Mouse (Mus musculus): ENCODE measurements at regions not wholly inside any gene's neighbourhood (a gene's known extent, or its start where the extent isn't known, plus 50 kb on each side); places are given as distances from the start of the nearest gene placed in this dataset.

DNA sequence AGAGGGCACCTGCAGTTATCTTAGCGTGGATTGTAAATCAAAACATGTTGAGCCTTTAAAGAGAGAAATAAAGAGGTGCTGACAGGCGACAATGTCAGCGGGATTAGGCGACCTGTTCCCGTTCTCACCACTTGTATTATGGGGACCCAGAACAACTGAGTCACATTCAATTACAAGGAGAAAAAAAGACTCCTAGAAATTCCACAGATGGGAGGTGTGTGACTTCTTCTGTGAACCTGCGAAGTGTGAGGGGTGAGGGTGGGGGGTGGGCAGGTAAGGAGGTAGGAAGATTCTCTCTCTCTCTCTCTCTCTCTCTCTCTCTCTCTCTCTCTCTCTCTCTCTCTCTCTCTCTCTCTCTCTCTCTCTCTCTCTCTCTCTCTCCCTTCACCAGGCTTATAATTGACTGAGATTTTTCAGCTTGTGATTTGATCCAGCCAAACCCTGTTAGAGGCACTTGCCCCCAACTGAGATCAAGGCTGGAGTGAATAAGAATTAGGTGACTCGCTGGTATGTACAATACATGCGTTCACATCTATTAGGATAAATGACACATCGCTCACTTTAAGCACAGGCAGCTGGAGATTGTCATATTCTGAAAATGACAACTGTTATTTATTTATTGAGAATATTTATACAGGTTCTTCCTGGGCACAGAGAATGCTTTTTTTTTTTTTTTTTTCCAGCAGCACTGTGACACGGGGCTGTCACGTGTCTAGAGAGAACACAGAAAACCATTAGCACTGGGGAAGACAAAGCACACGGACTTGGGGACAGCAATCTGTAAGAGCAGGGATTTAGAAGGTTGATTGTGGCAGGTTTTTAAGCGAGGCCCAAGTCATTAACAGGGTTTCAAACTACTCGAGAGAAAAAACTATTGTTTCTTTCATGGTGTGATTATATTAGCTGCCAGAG is 119.2 kb downstream of the Sem1 start:
- Histone ChIP-seq H3K9me3 (ENCODE audit: control insufficient read depth, low read length) (no peaks in the 10 kb centered on the region), H3K4me3 (ENCODE audit: low read depth, low read length) (no peak overlapping the region), H3K9ac (ENCODE audit: low read length) (no peak overlapping the region), H3K4me2 (ENCODE audit: low read depth, severe bottlenecking) (no peak overlapping the region; the same call in 1 of the 2 replicates), H3K27ac (replicated peaks; ENCODE audit: low read depth, low read length) (no peak overlapping the region), H3K36me3 (ENCODE audit: control insufficient read depth, insufficient read depth, low read length) (no peaks in the 10 kb centered on the region), H3K27me3 (ENCODE audit: control insufficient read depth, insufficient read depth, low read length) (no peaks in the 10 kb centered on the region), H3K4me1 (ENCODE audit: control insufficient read depth, insufficient read depth, low read length) (peaks cover 12% of the 10 kb centered on the region)
- no peak for ATAC-seq (ENCODE audit: insufficient number of reproducible peaks, low FRiP score, low TSS enrichment, low read depth)
- WGBS: 12% methylated on average over 14 of the region's 14 CpGs
- peak; percentile 32 for DNase-seq (ENCODE audit: low spot score)

DNA sequence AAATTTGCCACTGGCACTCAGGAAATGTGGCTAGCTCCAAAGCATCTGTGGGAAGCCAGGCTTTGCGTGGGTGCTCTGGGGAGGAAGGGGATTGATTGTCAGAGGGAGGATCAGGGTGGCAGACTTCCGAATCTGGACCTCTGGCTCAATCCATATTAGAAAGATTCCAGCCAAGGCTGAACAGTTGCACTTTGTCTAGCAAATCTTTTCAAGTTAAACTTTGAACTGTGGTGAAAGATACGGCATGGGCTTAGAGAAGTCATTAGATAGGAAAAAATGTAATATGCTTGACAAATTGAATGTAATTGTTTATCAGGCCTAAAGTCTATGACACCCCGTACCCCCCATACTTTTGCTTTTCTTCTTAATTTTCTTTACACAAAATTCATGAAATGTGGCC is 120.7 kb downstream of the Sem1 start:
- H3K9me3 ChIP-seq (ENCODE audit: control insufficient read depth, low read length): no peaks in the 10 kb centered on the region
- ATAC-seq (ENCODE audit: insufficient number of reproducible peaks, low FRiP score, low TSS enrichment, low read depth) (no peak), DNase-seq (ENCODE audit: low spot score) (no peak)
- WGBS: 71% methylated on average over 4 of the region's 4 CpGs
- no peak overlapping the region for H3K4me2 ChIP-seq (ENCODE audit: low read depth, severe bottlenecking)
- H3K9ac ChIP-seq (ENCODE audit: low read length): no peak overlapping the region
- H3K36me3 ChIP-seq (ENCODE audit: control insufficient read depth, insufficient read depth, low read length): no peaks in the 10 kb centered on the region
- H3K4me1 ChIP-seq (ENCODE audit: control insufficient read depth, insufficient read depth, low read length): peaks cover 4% of the 10 kb centered on the region
- no peak overlapping the region for H3K4me3 ChIP-seq (ENCODE audit: low read depth, low read length)
- H3K27ac ChIP-seq (replicated peaks; ENCODE audit: low read depth, low read length): no peak overlapping the region
- H3K27me3 ChIP-seq (ENCODE audit: control insufficient read depth, insufficient read depth, low read length): no peaks in the 10 kb centered on the region

DNA sequence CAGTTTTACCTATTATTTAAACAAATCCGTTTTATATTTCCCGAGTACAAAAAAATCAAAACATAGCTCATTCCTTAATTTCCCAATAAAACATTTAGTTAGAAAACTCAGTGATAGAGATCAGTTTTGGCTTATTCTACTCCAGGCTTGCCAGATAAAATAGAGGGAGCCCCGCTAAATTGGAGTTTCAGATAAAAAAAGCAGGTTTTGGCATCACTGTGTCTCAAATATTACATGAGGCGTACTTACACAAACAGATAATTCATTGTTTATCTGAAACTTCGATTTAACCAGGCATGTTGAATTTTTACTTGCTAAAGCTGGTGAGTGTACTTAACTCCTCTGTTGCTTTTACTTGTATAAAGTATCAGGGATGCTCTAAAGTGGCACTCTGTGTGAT is 121.5 kb downstream of the Sem1 start:
- H3K4me2 ChIP-seq (ENCODE audit: low read depth, severe bottlenecking): no peak overlapping the region
- no peaks in the 10 kb centered on the region for H3K9me3 ChIP-seq (ENCODE audit: control insufficient read depth, low read length)
- peaks cover 4% of the 10 kb centered on the region for H3K4me1 ChIP-seq (ENCODE audit: control insufficient read depth, insufficient read depth, low read length)
- WGBS: 88% methylated on average over 5 of the region's 5 CpGs
- DNase-seq (ENCODE audit: low spot score) (no peak), ATAC-seq (ENCODE audit: insufficient number of reproducible peaks, low FRiP score, low TSS enrichment, low read depth) (no peak)
- no peak overlapping the region for H3K9ac ChIP-seq (ENCODE audit: low read length)
- H3K27ac ChIP-seq (replicated peaks; ENCODE audit: low read depth, low read length): no peak overlapping the region
- H3K27me3 ChIP-seq (ENCODE audit: control insufficient read depth, insufficient read depth, low read length): no peaks in the 10 kb centered on the region
- no peaks in the 10 kb centered on the region for H3K36me3 ChIP-seq (ENCODE audit: control insufficient read depth, insufficient read depth, low read length)
- no peak overlapping the region for H3K4me3 ChIP-seq (ENCODE audit: low read depth, low read length)

DNA sequence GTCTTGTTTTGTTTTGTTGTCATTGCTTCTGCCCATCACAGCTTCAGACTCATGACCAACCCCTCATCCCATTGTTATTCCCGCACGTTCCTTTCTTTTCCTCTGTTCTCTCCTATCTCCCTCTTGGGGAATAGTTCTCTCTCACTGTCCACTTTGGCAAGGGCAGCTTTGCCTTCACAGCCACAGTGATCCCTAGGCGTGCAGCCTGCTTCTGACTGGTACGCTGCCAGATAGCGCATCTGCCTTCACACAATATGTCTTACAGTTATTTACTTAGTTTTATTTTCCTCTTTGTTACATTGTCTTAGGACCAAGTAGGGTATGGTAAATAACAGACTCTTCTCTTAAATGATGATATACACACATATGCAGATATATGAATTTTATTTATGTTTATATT is 122.9 kb downstream of the Sem1 start:
- 89% methylated on average over 5 of the region's 5 CpGs for WGBS
- no peak for DNase-seq (ENCODE audit: low spot score)
- Histone ChIP-seq H3K4me2 (ENCODE audit: low read depth, severe bottlenecking) (no peak overlapping the region), H3K9me3 (ENCODE audit: control insufficient read depth, low read length) (no peaks in the 10 kb centered on the region), H3K4me3 (ENCODE audit: low read depth, low read length) (no peak overlapping the region), H3K4me1 (ENCODE audit: control insufficient read depth, insufficient read depth, low read length) (peaks cover 4% of the 10 kb centered on the region), H3K36me3 (ENCODE audit: control insufficient read depth, insufficient read depth, low read length) (no peaks in the 10 kb centered on the region), H3K27ac (replicated peaks; ENCODE audit: low read depth, low read length) (no peak overlapping the region), H3K27me3 (ENCODE audit: control insufficient read depth, insufficient read depth, low read length) (no peaks in the 10 kb centered on the region), H3K9ac (ENCODE audit: low read length) (no peak overlapping the region)
- no peak for ATAC-seq (ENCODE audit: insufficient number of reproducible peaks, low FRiP score, low TSS enrichment, low read depth)

DNA sequence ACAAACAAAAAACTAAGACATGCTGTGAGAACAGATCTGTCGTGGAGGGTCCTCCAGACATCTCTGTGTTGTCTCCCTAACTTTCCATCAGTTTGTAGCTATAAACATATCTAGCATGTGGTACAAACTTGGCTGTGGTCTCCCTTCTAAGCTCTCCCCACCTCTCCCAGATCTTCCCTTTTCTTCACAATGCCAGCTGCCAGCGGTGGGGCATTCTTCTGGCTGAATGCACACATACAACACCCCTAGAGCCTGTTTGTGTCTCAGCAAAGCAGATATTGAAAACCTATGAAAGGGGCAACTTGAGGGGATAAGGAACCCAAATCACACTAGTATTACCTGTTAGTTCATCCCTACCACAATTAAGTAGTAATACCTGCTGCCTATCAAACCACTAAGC is 124.1 kb downstream of the Sem1 start:
- 97% methylated on average over 2 of the region's 2 CpGs for WGBS
- Histone ChIP-seq H3K4me2 (ENCODE audit: low read depth, severe bottlenecking) (no peak overlapping the region), H3K36me3 (ENCODE audit: control insufficient read depth, insufficient read depth, low read length) (no peaks in the 10 kb centered on the region), H3K9me3 (ENCODE audit: control insufficient read depth, low read length) (no peaks in the 10 kb centered on the region), H3K4me1 (ENCODE audit: control insufficient read depth, insufficient read depth, low read length) (no peaks in the 10 kb centered on the region), H3K27me3 (ENCODE audit: control insufficient read depth, insufficient read depth, low read length) (no peaks in the 10 kb centered on the region), H3K4me3 (ENCODE audit: low read depth, low read length) (no peak overlapping the region), H3K27ac (replicated peaks; ENCODE audit: low read depth, low read length) (no peak overlapping the region), H3K9ac (ENCODE audit: low read length) (no peak overlapping the region)
- DNase-seq (ENCODE audit: low spot score): no peak
- no peak for ATAC-seq (ENCODE audit: insufficient number of reproducible peaks, low FRiP score, low TSS enrichment, low read depth)

DNA sequence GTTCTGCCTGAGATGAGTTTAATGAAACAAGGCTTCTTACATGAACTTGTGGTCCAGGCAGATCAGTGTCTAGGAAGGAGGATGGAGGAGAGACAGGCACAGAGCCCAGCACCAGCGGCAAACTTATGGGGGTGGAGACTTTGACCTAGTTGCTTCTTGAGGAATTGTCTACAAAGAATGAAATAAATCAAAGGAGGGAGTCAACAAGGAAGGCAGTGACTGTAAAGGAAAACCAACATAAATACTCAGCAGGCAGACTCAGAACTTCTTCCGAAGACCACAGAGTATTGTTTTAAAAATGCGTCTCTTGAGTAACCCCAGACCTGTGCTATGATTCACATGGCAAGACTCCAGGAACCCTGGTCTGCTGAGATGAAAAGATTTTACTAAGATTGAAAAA is 143.6 kb downstream of the Sem1 start:
- WGBS: 76% methylated on average over 3 of the region's 3 CpGs
- H3K4me1 ChIP-seq (ENCODE audit: control insufficient read depth, insufficient read depth, low read length): no peaks in the 10 kb centered on the region
- H3K27me3 ChIP-seq (ENCODE audit: control insufficient read depth, insufficient read depth, low read length): no peaks in the 10 kb centered on the region
- no peaks in the 10 kb centered on the region for H3K9me3 ChIP-seq (ENCODE audit: control insufficient read depth, low read length)
- DNase-seq (ENCODE audit: low spot score) (no peak), ATAC-seq (ENCODE audit: insufficient number of reproducible peaks, low FRiP score, low TSS enrichment, low read depth) (no peak)
- H3K27ac ChIP-seq (replicated peaks; ENCODE audit: low read depth, low read length): no peak overlapping the region
- H3K36me3 ChIP-seq (ENCODE audit: control insufficient read depth, insufficient read depth, low read length): no peaks in the 10 kb centered on the region
- H3K4me3 ChIP-seq (ENCODE audit: low read depth, low read length): no peak overlapping the region
- no peak overlapping the region for H3K9ac ChIP-seq (ENCODE audit: low read length)
- H3K4me2 ChIP-seq (ENCODE audit: low read depth, severe bottlenecking): no peak overlapping the region

DNA sequence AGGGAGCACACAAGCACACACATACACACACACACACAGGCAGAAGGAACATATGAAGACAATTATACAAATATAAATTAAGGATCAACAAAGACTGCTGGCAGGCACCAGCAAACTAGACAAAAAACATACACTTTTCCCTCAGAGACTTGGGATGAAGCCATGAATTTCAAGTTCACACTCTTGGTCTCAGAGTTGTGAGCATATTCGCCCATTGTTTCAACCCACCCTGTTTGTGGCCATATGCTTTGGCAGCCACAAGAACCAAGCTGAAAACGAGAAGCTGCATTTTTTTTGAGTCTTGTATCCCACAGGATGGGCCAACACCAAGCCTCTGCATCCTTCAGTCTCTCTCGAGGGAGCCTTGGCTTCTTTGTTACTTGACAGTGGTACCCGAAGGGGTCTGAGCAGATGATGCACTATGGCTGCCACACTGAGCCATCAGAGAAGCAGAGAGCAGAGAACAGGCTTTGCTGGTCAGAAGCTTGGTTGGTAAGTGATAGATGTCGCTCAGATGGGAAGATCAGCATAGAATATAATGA is 144.1 kb downstream of the Sem1 start:
- Histone ChIP-seq H3K4me1 (ENCODE audit: control insufficient read depth, insufficient read depth, low read length) (no peaks in the 10 kb centered on the region), H3K4me2 (ENCODE audit: low read depth, severe bottlenecking) (no peak overlapping the region), H3K4me3 (ENCODE audit: low read depth, low read length) (no peak overlapping the region), H3K27ac (replicated peaks; ENCODE audit: low read depth, low read length) (no peak overlapping the region), H3K36me3 (ENCODE audit: control insufficient read depth, insufficient read depth, low read length) (no peaks in the 10 kb centered on the region), H3K9ac (ENCODE audit: low read length) (no peak overlapping the region), H3K27me3 (ENCODE audit: control insufficient read depth, insufficient read depth, low read length) (no peaks in the 10 kb centered on the region), H3K9me3 (ENCODE audit: control insufficient read depth, low read length) (no peaks in the 10 kb centered on the region)
- 86% methylated on average over 5 of the region's 5 CpGs for WGBS
- ATAC-seq (ENCODE audit: insufficient number of reproducible peaks, low FRiP score, low TSS enrichment, low read depth) (no peak), DNase-seq (ENCODE audit: low spot score) (no peak)

DNA sequence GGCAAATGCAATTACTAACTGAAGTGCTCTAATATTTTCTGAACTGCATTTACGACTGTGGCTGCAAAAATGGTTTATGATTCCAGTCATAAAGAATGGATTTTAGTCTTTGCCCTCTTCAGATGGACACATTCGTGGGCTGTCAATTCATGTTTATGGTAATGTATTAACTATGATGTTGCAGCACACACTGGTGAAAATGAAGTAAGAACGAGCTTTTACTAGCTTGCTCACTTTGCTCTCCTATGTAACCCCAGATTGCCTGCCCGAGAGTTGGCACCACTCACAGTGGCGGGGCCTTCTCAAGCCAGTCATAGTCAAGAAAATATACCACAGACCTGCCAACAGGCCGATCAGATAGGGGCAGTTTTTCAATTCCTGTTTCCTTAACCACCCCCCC is 145.3 kb downstream of the Sem1 start:
- WGBS: 81% methylated on average over 6 of the region's 6 CpGs

More for the DNA sequence above, 145.3 kb downstream of the Sem1 start:
- Histone ChIP-seq H3K27me3 (ENCODE audit: control insufficient read depth, insufficient read depth, low read length) (no peaks in the 10 kb centered on the region), H3K4me1 (ENCODE audit: control insufficient read depth, insufficient read depth, low read length) (no peaks in the 10 kb centered on the region), H3K4me3 (ENCODE audit: low read depth, low read length) (no peak overlapping the region), H3K9ac (ENCODE audit: low read length) (no peak overlapping the region), H3K9me3 (ENCODE audit: control insufficient read depth, low read length) (no peaks in the 10 kb centered on the region), H3K36me3 (ENCODE audit: control insufficient read depth, insufficient read depth, low read length) (no peaks in the 10 kb centered on the region), H3K4me2 (ENCODE audit: low read depth, severe bottlenecking) (no peak overlapping the region), H3K27ac (replicated peaks; ENCODE audit: low read depth, low read length) (no peak overlapping the region)
- DNase-seq (ENCODE audit: low spot score) (no peak), ATAC-seq (ENCODE audit: insufficient number of reproducible peaks, low FRiP score, low TSS enrichment, low read depth) (no peak)
